Mouse (Mus musculus) heart, adult 11 months (tissue): ENCODE data around the gene Btnl1.

Experiments used
- DNase-seq: peaks from one replicate; pipeline ENCODE4 v3.0.0; 2022

Btnl1 gene

GRCm38 (mm10) chr17:34376847-34377246, at the start of gene Btnl1:
Btnl1 (plus strand) TSS chr17:34377132.
- peak; percentile 64 for DNase-seq

DNA sequence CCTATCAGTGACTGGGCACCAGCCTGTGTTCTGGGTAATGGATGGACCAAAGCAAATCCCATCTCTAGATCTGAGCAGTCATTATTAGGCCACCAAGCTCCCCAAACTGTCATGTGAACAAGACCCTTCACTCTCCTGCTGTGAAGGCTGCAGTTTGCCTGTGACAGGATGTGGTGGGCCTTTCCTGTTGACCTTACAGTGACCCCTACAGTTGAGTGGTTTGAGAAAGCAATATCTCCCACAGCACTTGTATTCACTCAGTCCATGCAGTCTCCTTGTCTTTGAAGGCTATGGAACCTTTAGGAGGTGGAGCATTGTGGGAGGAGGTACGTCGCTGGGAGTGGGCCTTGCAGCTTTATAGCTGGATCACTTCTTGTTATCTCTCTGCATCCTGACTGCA, 47.1 kb upstream of the Btnl1 start:
- DNase-seq, result peak; percentile 31

DNA sequence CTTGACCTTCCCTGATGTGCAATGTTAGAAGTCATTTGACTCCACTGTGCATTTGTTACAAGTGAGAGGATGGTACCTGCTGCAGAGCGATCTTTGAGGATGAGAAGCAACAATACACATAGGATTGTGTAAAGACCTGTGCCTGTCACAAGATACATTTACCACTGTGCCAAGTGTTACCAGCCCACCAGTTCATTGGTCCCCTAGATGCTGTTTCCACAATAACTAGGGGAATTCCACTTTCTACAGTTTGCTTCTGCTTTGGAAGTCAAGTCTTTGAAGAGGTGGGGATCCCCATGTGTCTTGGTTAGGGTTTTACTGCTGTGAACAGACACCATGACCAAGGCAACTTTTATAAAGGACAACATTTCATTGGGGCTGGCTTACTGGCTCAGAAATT, 45.7 kb upstream of the Btnl1 start:
- peak; percentile 78 for DNase-seq

DNA sequence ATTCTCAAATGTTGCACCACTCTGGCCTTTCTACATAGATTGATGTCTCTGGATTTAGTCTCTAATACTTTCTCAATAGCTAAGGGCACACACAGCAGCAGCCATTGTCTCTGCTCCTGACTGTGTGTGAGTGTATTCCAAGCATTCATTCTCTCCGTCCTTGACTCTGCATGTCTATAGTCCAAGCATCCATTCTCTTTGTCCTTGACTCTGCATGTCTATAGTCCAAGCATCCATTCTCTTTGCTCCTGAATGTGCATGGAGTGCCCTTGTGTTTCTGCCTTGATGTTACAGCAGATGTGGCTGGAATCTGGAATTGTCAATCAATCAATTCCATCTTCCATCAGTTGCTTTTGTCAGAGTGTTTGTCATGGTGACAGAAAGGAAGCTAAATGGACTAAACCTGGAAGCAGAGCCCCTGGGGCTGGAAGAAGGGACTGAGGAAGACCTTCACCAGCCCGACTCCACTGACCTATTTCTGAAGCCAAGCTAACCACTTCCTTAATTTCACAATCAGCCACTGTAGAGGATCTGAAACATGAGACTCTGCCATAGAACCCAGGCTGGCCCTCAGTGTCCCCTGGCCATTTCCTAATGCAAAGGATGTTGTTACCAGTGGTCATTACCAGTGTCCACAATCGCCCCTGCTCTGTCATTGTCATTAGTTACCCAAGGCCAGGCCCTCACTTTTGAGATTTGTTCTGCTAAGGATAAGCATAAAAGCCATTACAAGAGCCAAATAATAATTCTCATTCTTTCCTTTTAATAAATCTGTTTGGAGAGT, 36.1 kb upstream of the Btnl1 start:
- DNase-seq, result peak; percentile 93

DNA sequence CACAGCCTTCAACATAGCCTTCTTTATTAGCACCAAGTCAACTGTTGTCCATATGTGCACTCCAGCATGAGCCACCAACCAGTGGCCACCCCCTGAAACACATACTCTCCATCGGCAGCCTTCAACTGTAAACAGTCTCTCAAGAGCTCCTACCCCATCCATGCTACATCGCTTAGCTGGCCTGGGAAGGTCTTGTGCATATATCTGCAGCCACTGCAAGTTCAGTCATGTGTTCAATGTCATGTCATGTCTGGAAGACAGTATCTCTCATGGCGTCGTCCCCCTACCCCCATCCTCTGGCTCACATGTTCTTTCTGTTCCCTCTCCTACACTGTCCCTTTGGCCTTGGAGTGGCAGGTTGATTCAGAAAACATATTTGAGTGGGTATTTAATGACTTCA, 32.0 kb upstream of the Btnl1 start:
- DNase-seq, result peak; percentile 63

DNA sequence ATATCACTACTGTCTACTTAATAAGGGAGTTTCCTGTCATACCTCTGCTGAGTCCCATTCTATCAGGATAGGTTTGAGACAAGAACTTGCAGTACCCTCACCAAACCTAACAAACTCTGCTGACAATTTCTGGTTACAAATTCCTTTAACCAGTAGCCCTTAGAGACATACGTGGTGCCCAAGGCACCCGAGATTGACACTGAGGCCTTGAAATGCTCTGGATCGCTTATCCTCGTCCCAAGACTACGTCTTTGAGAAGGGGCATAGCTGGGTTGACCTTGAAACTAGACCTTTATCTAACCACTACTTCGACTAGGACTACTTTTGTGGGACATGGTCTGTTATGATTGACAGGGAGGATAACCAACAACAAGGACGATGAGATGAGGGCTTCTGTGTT, 31.4 kb upstream of the Btnl1 start:
- DNase-seq, result peak; percentile 54

DNA sequence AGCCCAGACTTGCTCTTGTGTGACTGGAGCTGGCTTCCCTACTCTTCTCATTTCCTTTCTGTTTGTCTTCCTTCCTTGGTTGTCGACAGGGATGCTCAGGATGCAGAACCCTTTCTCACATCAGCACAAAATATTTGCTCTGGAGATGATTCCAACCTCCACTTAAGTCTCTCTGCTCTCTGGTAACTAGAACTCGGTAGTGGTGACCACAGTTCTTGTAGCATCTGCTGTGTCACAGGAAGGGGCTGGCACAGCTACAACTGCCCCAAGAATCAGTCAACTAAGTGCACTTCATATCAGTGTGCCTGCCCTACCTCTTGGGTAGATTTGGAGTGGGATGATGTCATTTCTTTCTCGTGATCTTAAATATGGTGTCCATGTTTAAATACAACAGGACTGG, 30.9 kb upstream of the Btnl1 start:
- peak; percentile 74 for DNase-seq

GRCm38 (mm10) chr17:34347606-34348308, 29.2 kb upstream of the Btnl1 start:
- DNase-seq, result peak; percentile 97

DNA sequence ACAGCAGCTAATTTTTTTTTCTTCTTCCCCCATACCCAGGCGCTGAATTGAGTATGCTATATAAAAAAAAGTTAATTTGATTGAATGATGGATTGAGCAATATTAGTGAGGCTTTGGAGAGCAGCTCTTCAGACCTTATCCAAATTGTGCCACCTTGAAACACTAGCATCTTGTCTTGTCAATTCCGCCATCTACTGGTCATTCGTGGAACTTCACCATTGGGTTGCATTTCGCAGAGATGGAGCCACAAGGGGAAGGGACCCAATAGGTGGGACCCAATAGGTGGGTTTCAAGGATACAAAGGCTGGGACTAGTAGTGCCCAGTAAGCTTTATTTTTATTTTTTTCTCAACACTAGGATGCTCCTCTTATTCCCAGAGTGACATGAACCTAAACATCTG, 27.5 kb upstream of the Btnl1 start:
- DNase-seq, result peak; percentile 93

DNA sequence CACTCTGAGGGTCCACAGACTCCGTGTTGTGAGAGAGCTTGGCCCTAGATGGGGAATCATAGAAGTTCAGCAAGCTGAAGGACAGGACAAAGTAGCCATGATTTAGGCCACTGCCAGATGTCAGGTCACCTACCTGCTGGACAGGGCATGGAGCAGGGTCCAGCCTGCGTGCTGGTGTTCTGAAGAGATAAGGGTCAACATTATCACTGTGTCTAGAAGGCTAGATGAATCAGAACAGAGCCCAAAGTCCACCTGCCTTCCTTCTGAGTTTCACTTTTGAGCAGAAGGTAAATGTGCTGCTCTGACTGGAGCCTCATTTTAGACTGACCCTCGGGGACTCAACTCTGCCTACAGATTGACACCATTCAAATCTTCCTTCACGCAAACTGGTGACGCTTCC, 22.4 kb upstream of the Btnl1 start, which contains the start of gene Btnl2:
TSS of gene Btnl2 (plus strand) at position 284 of the 400 bp plus-strand sequence.
- no peak for DNase-seq

DNA sequence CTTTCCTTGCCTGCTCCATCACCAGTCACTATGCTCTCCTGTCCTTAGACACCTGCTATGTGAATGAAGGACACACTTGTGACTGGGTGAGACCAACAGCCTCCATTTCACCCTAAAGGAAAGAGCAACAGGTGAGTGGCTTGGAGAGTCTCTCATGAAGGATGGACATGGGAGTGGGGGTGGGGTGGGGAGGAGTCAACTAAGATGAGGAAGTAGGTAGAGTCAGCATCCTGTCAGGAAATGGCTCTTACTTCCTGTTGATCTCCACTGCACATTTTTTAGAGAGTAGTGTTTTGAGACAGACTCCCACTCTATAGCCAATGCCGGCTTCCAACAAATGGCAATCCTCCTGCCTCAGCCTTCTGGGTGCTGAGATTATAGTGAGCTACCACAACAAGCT, 22.0 kb upstream of the Btnl1 start:
- peak; percentile 93 for DNase-seq

GRCm38 (mm10) chr17:34362954-34363546, 13.9 kb upstream of the Btnl1 start:
- DNase-seq, result peak; percentile 88

- DNase-seq, result peak; percentile 86
Observed at GRCm38 (mm10) chr17:34363676-34364310, 13.1 kb upstream of the Btnl1 start.

DNA sequence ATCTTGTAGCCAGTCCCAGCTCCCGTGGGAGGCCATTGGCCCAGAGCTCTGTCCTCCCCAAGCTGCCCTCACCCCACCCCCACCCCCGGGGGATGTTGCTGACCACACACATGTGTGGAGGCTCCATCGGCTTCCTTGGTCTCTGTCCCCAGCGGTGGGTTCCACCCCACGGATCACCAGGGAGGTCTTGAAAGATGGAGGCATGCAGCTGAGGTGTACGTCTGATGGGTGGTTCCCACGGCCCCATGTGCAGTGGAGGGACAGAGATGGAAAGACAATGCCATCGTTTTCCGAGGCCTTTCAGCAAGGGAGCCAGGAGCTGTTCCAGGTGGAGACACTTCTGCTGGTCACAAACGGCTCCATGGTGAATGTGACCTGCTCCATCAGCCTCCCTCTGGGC, 11.9 kb upstream of the Btnl1 start:
- DNase-seq, result peak; percentile 93

DNA sequence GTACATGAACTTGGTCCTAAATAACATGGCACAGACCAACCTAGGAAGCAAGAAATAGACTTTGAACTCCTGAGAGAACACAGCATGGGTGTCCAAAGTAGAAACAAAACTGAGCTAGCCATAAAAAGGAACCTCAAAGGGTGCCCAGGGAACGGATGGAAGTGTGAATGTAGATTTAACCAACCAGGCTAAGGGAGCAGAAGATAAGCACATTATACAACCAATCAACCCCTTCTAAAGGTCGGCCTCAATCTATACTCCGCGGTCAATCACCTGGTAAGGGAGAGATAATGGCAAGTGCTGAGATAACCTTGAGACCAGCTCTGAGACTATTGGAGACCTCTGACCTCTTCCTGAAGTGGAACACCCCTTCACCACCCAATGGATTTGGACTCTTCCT, 6.4 kb upstream of the Btnl1 start:
- DNase-seq, result no peak

DNA sequence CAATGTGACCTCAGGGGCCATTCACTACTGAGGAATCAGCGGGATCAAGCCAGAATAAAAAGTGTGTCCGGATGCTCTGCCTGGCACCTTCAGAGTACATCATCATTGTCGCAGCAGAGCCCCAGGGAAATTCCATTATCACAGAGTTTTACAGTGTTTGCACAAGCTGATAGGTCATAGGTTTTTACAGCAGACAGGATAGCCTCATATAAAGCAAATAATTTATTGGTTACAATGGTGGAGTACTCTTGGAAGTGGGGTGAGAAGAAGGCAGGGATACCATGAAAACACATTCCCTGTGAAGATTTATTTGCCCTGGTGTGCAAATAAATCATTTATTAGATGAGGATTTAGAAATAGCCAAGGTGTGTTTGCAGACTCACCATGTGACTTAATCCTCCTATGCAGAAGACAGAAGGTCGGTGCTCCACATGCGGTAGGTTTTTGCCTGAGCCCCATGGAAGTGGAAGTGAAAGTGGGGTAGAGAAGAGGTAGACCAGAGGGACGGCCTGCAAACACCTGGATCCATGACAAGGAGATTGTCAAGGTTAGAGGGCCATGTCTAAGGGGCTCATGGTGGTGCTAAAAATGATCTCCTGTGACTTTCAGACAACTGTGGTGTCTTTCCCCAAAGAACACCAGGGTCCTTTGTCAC, 3.8 kb upstream of the Btnl1 start:
- DNase-seq, result peak; percentile 45

- DNase-seq, result peak; percentile 89
Observed at GRCm38 (mm10) chr17:34377450-34378209, 698 bp downstream of the Btnl1 start.

DNA sequence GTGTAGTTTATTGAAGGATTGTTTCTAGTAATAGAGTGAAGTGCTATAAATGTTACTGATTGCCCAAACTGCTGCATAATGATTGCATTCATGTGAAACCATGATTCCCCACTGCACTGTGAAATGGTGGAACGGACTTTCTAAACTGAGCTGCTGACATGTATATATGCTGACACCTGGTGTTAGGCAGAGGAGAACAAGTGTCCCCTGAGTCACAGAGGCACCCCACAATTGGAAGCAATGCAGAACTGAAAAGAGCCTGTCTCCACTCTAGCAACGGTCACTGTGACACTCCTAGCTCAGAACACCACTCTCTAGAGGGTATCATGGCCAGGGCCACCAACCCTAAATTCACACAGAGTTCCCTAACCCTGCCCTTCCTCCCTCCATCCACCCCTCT, 1.8 kb downstream of the Btnl1 start:
- DNase-seq, result peak; percentile 68

DNA sequence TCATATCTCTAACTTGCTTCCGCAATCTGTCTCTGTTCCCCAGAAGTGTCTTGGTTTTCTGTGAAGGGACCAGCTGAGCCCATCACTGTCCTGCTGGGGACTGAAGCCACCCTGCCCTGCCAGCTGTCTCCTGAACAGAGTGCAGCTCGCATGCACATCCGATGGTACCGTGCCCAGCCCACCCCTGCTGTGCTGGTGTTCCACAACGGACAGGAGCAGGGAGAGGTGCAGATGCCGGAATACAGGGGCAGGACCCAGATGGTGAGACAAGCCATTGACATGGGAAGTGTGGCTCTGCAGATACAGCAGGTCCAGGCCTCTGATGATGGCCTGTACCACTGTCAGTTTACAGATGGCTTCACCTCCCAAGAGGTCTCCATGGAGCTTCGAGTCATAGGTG, 2.5 kb downstream of the Btnl1 start:
- DNase-seq, result peak; percentile 70

- peak; percentile 84 for DNase-seq
Observed at GRCm38 (mm10) chr17:34381876-34382275, 4.9 kb downstream of the Btnl1 start.

DNA sequence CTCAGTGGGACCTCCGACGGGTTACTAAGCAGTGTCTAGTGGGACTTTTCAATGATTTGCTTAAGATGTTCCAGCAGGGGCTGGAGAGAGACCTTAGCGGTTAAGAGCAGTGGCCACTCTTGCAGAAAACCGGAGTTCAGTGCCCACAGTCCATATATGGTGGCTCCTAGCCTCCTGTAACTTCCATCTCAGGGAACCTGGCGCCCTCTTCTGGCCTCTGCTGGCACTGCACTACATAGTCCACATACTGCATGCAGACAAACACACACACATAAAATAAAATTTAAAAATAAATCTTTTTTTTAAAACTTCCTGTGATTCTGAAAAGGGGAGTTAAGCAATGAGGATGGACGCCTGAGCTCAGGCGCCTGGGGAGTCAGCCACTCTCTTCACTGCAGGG, 6.3 kb downstream of the Btnl1 start:
- peak; percentile 70 for DNase-seq

DNA sequence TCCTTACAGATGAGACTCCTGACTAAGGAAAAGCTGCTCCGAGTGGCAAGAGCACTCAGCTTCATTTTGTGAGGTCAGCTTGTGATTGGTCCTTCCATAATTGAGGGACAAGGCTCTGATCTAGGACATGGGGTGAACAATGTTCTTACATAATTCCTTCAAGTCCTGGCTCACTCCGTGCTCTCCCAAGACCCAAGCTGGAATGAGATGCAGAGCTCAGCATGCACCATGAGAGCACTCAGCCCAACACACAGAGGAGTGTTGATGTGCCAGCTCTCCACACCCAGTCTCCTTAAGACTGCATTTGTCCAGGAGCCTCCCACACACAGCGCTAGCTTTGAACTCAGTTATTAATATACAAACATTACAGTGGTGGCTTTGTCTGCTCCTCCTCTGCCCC, 7.8 kb downstream of the Btnl1 start:
- DNase-seq, result peak; percentile 86
